Mouse (Mus musculus): ENCODE measurements around the gene Dzip1.

The Dzip1 gene

GRCm38 (mm10) chr14:118922251-118922650 is 3.0 kb downstream of the Dzip1 start:
- DNase-seq, result no peak

- DNase-seq, result no peak
These were observed 4.6 kb downstream of the Dzip1 start for GRCm38 (mm10) chr14:118920654-118921053.

- DNase-seq, result no peak
These were observed 6.2 kb downstream of the Dzip1 start for GRCm38 (mm10) chr14:118919025-118919424.

GRCm38 (mm10) chr14:118913651-118914050 is 11.6 kb downstream of the Dzip1 start:
- no peak for DNase-seq

GRCm38 (mm10) chr14:118911521-118911920 is 13.7 kb downstream of the Dzip1 start:
- DNase-seq, result no peak

- peak; percentile 54 for DNase-seq
These were observed 14.7 kb downstream of the Dzip1 start for GRCm38 (mm10) chr14:118910332-118911222.

GRCm38 (mm10) chr14:118909872-118910271 is 15.4 kb downstream of the Dzip1 start:
- DNase-seq, result no peak

- DNase-seq, result no peak
These were observed 17.7 kb downstream of the Dzip1 start for GRCm38 (mm10) chr14:118907592-118907991.

- no peak for DNase-seq
These were observed 21.2 kb downstream of the Dzip1 start for GRCm38 (mm10) chr14:118903867-118904562.

- DNase-seq, result no peak
These were observed 21.9 kb downstream of the Dzip1 start for GRCm38 (mm10) chr14:118903397-118903796.

- no peak for DNase-seq
These were observed 24.3 kb downstream of the Dzip1 start for GRCm38 (mm10) chr14:118900911-118901310.

GRCm38 (mm10) chr14:118899940-118900339 is 25.3 kb downstream of the Dzip1 start:
- no peak for DNase-seq

- DNase-seq, result no peak
These were observed 29.6 kb downstream of the Dzip1 start for GRCm38 (mm10) chr14:118895655-118896054.

GRCm38 (mm10) chr14:118895228-118895627 is 30.0 kb downstream of the Dzip1 start:
- DNase-seq, result no peak

- DNase-seq, result no peak
These were observed 35.2 kb downstream of the Dzip1 start for GRCm38 (mm10) chr14:118890101-118890500.

- no peak for DNase-seq
These were observed 41.1 kb downstream of the Dzip1 start for GRCm38 (mm10) chr14:118884250-118884556.

GRCm38 (mm10) chr14:118883344-118884249 is 41.7 kb downstream of the Dzip1 start:
- no peak for DNase-seq

GRCm38 (mm10) chr14:118880696-118881095 is 44.6 kb downstream of the Dzip1 start:
- no peak for DNase-seq

- no peak for DNase-seq
These were observed 46.8 kb downstream of the Dzip1 start for GRCm38 (mm10) chr14:118878346-118878910.

GRCm38 (mm10) chr14:118874786-118875415 is 50.4 kb downstream of the Dzip1 start:
- no peak for DNase-seq

- no peak for DNase-seq
These were observed 51.1 kb downstream of the Dzip1 start for GRCm38 (mm10) chr14:118874126-118874525.

GRCm38 (mm10) chr14:118869712-118870111 is 55.5 kb downstream of the Dzip1 start:
- no peak for DNase-seq

Data from cerebellum, adult 8-10 months (tissue).